Mouse (Mus musculus) lung, adult 2 months (tissue): ENCODE data around the gene Nat8f3. TPM values are rescaled to one million over a fixed set of nuclear protein-coding genes. Genes with fewer than 3 reads are reported as not detected.
"Not testable (repeated sequence)": the region's sequence is repeated elsewhere in the genome, so short reads cannot be mapped to it uniquely, and the experiment has no call there.

Experiments used
- DNase-seq: peaks from one replicate; pipeline ENCODE4 v3.0.0; 2022
- H3K4me1 ChIP-seq: fragments of 200-500 bp; 2 replicates; pipeline ENCODE4 v1.6.1; 2011; ENCODE audit warnings: low read length; ENCODE audit not compliant: control insufficient read depth, insufficient read depth
- H3K4me3 ChIP-seq: fragments of 200-500 bp; replicated peaks from 2 replicates; pipeline ENCODE3; 2011; ENCODE audit warnings: low read depth, mild to moderate bottlenecking, control low read depth, low read length; ENCODE audit errors: extremely low read depth
- CTCF ChIP-seq: fragments of 200-500 bp; IDR thresholded peaks from 2 replicates; pipeline ENCODE4 v1.5.1; 2011; ENCODE audit warnings: mild to moderate bottlenecking, low read length, control low read depth; ENCODE audit not compliant: insufficient read depth
- POLR2A ChIP-seq: fragments of 200-500 bp; IDR thresholded peaks from 2 replicates; pipeline ENCODE4 v1.6.1; 2011; ENCODE audit warnings: low read depth, mild to moderate bottlenecking, control low read depth, low read length, borderline replicate concordance; ENCODE audit errors: extremely low read depth
- WGBS: fragments of 180-500 bp; shearing (Covaris S2); methylation state at CpG from one replicate; pipeline ENCODE4 v1.1.7; 2018; 5-methylcytosine and 5-hydroxymethylcytosine counted together
- polyA plus RNA-seq: library from polyadenylated mRNA; depleted of rRNA; stranded (reverse); fragments of >200 nt; gene quantifications from 2 replicates; pipeline ENCODE4 v1.2.3, GENCODE M21; 2012; rRNA removed

Nat8f3 gene
- polyA plus RNA-seq, result 3.6 and 5.2 TPM in 2 replicates

DNA sequence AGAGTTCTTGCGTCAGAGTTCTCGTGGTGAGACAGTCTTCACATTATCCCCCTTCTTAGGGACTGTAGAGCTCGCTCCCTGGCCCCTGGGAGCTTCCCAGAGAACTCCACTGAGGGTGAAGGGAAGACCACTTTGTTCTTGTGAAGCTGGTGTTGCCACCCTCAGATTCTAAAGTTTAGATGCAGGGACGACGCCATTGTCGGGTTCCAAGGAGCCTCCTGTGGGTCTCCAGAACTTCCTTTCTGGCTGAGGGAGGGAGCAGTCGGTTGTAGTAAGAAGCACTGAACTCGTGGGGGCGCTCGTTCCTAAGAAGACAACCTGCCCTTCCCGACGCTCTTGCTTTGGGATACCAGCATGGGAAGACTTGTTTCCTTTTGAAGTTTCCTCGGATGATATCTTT lies at the start of gene Nat8f3:
Gene Nat8f3, minus strand, starts transcription at position 223 of the 400 bp plus-strand sequence.
- peak within 1 kb of the TSS; percentile 42 for H3K4me3 ChIP-seq
- WGBS, result 55% methylated on average over 13 of the region's 13 CpGs
- peak; percentile 58 for DNase-seq
- not testable (repeated sequence) for H3K4me1 ChIP-seq
- 0 out of 2 replicates have a peak, but pooled peaks have one; percentile 6 for TF ChIP-seq CTCF

DNA sequence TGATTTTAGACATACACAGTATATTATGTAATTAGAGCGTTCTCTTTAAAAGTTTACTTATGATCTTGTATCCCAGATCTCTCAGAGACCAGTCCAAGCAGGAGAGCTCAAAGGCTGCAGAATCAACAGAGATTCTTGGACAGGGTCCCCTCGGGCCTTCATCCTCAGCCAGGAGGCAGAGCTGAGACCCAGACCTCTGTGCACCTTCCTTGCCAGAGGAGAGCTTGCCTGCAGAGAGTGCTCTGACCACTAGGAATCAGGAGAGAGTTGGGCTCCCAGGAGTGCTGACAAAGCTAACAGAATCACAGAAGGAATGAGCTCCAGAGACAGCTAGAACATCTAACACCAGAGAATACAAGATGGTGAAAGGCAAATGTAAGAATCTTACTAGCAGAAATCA lies 47.8 kb upstream of the Nat8f3 start:
- TF ChIP-seq POLR2A (no peak), CTCF (no peak)
- no peak for DNase-seq
- 71% methylated on average over 2 of the region's 2 CpGs for WGBS
- H3K4me3 ChIP-seq, result no peak overlapping the region
- H3K4me1 ChIP-seq, result no peaks in the 10 kb centered on the region

DNA sequence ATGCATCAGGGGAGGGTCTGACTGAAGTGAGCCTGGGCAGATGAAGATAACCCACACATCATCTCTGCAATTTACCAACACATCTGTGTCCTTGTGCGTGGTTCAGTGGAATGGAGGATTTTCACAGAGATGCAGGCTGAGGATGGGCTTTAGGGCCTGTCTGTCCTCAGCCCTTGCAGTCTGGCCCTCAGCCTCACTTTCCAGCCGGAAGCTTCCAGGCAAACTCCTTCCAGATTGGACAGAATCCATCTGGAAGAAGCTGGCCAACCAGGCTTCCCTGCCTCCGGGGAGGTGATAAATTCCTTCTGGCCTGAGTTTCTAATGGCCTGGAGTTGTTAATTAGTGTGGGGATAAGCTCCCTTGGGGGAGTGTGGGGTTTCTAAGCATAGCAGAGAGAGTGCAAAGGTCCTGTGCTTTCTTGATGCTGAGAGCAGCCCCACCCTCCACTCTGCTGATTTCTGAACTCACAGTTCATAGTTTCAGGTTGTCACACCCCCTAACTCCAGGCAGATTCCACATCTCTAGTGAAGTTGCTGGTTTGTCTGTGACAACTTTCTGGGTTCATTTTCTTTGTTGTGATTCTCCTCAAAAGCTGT lies 45.5 kb upstream of the Nat8f3 start:
- DNase-seq, H3K4me3 ChIP-seq, H3K4me1 ChIP-seq: not testable (repeated sequence)
- 39% methylated on average over 3 of the region's 3 CpGs for WGBS

DNA sequence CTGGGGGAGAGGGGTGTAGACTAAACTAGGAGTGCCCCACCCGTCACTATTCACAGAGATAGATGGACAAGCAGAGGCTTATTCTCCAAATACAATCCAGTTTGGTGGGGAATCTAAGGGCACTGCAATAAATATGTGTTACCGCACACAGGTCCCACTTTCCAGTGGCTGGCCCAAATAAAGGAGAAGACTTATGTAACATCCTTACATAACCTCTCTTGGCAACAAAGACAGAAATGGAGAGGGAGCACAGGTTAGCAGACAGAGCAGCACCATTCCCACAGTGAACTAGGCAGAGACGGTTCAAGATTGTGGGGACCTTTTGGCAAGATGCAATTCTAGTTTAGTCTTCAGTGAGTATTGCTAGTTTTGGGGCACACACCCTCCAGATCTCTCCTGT lies 45.0 kb upstream of the Nat8f3 start:
- H3K4me3 ChIP-seq, H3K4me1 ChIP-seq, DNase-seq: not testable (repeated sequence)
- 61% methylated on average over 2 of the region's 3 CpGs for WGBS

DNA sequence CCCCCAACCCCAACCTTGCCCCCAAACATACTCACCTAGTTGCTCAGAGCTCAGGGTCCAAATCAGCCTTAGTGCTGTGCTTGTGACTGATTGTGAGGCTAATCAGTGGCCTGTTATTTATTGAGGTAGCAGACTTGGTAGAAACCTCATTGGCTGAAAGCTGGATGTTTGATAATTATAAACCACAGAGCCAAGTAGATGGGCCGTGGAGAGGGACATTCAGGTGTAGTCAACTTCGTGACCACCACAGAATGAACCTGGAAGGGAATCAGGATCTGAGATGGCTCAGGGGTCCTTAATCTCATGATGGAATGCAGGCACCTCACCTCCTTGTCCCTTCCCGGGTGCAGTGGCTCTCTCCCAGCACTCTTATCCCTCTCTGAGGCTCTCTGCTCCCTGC lies 44.2 kb upstream of the Nat8f3 start:
- DNase-seq, H3K4me1 ChIP-seq, H3K4me3 ChIP-seq: not testable (repeated sequence)
- WGBS, result 58% methylated on average over 3 of the region's 3 CpGs

DNA sequence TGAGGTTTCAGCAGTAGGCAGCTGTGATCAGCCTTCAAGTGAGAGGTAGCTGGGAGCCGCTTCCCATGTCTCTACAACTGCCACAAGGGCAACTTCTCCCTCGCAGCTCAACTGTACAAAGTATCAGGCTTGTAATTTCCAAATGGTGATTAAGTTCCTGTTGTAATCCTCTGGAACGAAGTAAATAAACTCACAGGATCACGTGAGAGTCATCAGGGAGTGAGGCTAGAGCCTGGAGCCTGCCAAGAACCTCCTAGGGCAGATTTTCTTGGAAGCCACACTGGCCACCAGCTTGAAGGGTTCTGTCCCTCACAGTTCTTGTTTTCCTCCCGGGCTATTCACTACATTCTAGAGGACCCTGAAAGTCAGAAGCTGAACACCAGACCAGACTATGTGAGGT lies 37.6 kb upstream of the Nat8f3 start:
- not testable (repeated sequence) for H3K4me3 ChIP-seq, H3K4me1 ChIP-seq
- 43% methylated on average over 5 of the region's 5 CpGs for WGBS
- peak; percentile 26 for DNase-seq

DNA sequence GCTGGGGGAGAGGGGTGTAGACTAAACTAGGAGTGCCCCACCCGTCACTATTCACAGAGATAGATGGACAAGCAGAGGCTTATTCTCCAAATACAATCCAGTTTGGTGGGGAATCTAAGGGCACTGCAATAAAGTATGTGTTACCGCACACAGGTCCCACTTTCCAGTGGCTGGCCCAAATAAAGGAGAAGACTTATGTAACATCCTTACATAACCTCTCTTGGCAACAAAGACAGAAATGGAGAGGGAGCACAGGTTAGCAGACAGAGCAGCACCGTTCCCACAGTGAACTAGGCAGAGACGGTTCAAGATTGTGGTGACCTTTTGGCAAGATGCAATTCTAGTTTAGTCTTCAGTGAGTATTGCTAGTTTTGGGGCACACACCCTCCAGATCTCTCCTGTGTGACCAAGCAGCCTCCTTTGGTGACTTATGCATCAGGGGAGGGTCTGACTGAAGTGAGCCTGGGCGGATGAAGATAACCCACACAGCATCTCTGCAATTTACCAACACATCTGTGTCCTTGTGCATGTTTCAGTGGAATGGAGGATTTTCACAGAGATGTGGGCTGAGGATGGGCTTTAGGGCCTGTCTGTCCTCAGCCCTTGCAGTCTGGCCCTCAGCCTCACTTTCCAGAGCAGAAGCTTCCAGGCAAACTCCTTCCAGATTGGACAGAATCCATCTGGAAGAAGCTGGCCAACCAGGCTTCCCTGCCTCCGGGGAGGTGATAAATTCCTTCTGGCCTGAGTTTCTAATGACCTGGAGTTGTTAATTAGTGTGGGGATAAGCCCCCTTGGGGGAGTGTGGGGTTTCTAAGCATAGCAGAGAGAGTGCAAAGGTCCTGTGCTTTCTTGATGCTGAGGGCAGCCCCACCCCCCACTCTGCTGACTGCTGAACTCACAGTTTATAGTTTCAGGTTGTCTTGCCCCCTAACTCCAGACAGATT lies 2.2 kb downstream of the Nat8f3 start:
- 66% methylated on average over 6 of the region's 6 CpGs for WGBS
- not testable (repeated sequence) for H3K4me3 ChIP-seq, DNase-seq, H3K4me1 ChIP-seq

DNA sequence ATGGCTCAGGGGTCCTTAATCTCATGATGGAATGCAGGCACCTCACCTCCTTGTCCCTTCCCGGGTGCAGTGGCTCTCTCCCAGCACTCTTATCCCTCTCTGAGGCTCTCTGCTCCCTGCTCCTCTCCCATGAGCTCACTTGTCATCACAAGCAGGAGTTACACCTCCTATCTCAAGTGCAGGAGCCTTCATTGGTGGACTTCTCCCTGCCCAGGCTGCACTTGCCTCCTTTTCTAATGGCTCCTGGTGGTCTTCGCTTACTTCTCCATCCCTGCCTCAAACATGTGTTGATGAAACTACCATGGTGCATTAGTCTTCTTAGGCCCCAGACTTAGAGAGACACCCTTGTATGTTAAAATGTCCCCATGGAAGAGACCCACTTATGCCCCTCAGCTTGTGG lies 2.9 kb downstream of the Nat8f3 start:
- WGBS, result 87% methylated on average over 1 of the region's 2 CpGs
- not testable (repeated sequence) for H3K4me3 ChIP-seq, DNase-seq, H3K4me1 ChIP-seq

DNA sequence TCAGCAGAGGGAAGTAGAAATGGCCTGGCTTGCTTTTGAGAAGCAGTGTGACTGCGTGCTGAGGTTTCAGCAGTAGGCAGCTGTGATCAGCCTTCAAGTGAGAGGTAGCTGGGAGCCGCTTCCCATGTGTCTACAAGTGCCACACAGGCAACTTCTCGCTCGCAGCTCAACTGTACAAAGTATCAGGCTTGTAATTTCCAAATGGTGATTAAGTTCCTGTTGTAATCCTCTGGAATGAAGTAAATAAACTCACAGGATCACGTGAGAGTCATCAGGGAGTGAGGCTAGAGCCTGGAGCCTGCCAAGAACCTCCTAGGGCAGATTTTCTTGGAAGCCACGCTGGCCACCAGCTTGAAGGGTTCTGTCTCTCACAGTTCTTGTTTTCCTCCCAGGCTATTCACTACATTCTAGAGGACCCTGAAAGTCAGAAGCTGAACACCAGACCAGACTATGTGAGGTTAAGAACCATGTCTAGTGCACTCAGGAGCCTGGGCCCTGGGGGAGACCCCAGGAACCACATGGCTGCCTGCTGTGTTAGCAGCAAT lies 9.8 kb downstream of the Nat8f3 start:
- 28% methylated on average over 4 of the region's 6 CpGs for WGBS
- peak; percentile 19 for DNase-seq
- not testable (repeated sequence) for H3K4me1 ChIP-seq, H3K4me3 ChIP-seq

DNA sequence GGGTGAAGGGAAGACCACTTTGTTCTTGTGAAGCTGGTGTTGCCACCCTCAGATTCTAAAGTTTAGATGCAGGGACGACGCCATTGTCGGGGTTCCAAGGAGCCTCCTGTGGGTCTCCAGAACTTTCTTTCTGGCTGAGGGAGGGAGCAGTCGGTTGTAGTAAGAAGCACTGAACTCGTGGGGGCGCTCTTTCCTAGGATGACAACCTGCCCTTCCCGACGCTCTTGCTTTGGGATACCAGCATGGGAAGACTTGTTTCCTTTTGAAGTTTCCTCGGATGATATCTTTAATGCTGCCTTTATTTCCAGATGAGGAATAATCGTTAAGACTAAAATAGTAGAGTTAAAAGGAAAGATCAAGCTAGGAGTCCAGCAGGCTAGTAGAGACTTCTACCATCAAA lies 52.4 kb downstream of the Nat8f3 start, which contains the start of gene Nat8f7:
Gene Nat8f7, minus strand, starts transcription at position 101 of the 400 bp plus-strand sequence.
- TF ChIP-seq CTCF, result peak; percentile 15; the same call in 1 of the 2 replicates
- not testable (repeated sequence) for DNase-seq
- WGBS, result 74% methylated on average over 10 of the region's 10 CpGs

DNA sequence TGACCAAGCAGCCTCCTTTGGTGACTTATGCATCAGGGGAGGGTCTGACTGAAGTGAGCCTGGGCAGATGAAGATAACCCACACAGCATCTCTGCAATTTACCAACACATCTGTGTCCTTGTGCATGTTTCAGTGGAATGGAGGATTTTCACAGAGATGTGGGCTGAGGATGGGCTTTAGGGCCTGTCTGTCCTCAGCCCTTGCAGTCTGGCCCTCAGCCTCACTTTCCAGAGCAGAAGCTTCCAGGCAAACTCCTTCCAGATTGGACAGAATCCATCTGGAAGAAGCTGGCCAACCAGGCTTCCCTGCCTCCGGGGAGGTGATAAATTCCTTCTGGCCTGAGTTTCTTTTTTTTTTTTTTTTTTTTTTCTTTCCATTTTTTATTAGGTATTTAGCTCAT lies 55.9 kb downstream of the Nat8f3 start:
- H3K4me3 ChIP-seq, H3K4me1 ChIP-seq, DNase-seq: not testable (repeated sequence)
- WGBS, result 40% methylated on average over 1 of the region's 1 CpGs

More for the DNA sequence above, 52.4 kb downstream of the Nat8f3 start, which contains the start of gene Nat8f7:
- H3K4me1 ChIP-seq, H3K4me3 ChIP-seq: not testable (repeated sequence)

DNA sequence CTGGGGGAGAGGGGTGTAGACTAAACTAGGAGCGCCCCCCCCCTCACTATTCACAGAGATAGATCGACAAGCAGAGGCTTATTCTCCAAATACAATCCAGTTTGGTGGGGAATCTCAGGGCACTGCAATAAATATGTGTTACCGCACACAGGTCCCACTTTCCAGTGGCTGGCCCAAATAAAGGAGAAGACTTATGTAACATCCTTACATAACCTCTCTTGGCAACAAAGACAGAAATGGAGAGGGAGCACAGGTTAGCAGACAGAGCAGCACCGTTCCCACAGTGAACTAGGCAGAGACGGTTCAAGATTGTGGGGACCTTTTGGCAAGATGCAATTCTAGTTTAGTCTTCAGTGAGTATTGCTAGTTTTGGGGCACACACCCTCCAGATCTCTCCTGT lies 56.3 kb downstream of the Nat8f3 start:
- not testable (repeated sequence) for H3K4me1 ChIP-seq, H3K4me3 ChIP-seq, DNase-seq
- WGBS, result 61% methylated on average over 5 of the region's 5 CpGs

DNA sequence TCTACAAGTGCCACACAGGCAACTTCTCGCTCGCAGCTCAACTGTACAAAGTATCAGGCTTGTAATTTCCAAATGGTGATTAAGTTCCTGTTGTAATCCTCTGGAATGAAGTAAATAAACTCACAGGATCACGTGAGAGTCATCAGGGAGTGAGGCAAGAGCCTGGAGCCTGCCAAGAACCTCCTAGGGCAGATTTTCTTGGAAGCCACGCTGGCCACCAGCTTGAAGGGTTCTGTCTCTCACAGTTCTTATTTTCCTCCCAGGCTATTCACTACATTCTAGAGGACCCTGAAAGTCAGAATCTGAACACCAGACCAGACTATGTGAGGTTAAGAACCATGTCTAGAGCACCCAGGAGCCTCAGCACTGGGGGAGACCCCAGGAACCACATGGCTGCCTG lies 63.6 kb downstream of the Nat8f3 start:
- 50% methylated on average over 2 of the region's 4 CpGs for WGBS
- not testable (repeated sequence) for H3K4me1 ChIP-seq, H3K4me3 ChIP-seq
- peak; percentile 64 for DNase-seq
